Mouse (Mus musculus) neutrophil, adult 59 days (primary cell): ENCODE measurements around the gene Gm11099. TPM values are rescaled to one million over a fixed set of nuclear protein-coding genes. Genes with fewer than 3 reads are reported as not detected.

Experiments used
- total RNA-seq, 2 experiments: library from RNA; stranded (reverse); gene quantifications; 1 replicate in 1 of 2; 2 replicates in 1 of 2; pipeline ENCODE4 v1.2.4; 2023

Gm11099 gene
- total RNA-seq: not detected

DNA sequence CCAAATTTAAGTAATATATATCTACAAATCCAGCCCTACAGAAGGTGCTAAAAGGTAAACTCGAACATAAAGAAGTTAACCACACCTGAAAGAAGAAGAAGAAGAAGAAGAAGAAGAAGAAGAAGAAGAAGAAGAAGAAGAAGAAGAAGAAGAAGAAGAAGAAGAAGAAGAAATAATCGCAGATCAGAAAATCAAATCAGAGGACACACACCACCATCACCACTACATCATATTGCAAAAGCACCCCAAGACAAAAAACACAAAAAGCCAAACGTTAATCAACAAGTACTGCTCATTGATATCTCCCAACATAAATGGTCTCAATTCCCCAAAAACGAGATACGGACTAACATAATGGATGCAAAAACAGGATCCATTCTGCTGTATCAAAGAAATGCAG is at the start of gene Gm11099:
Gm11099 (plus strand) TSS at position 301 of the 400 bp plus-strand sequence.

